Mouse (Mus musculus) central nervous system, embryonic 14 days (tissue): ENCODE measurements around the gene Defb9. TPM values are rescaled to one million over a fixed set of nuclear protein-coding genes. Genes with fewer than 3 reads are reported as not detected.

Experiments used
- polyA plus RNA-seq: library from polyadenylated mRNA; depleted of rRNA; stranded (reverse); fragments of >200 nt; gene quantifications from 2 replicates; pipeline ENCODE4 v1.2.3, GENCODE M21; 2012; rRNA removed

Gene Defb9
- polyA plus RNA-seq = not detected in 2 replicates

GRCm38 (mm10) chr8:21885321-21885720 lies at the start of gene Defb9:
TSS of gene Defb9 (minus strand) at chr8:21885421.

DNA sequence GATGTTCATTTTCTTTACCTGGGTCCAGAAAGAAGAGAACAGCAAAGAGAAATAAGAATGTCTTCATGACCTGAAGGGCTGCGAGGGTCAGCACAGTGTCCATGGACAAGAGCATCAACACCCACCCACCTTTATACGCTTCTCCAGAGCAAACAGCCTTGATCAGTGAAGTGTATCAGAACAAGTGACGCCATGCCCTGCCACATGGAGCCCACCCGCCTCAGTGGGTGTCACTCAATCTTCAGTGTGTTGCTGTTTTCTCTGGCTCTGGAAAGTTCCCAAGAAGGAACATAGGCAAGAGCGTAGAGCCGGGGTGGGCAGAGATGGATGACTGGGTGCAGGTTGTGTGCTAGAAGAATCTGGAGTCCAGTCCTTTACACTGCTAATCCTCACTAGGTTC lies 47.4 kb upstream of the Defb9 start, which contains the start of gene Defb15:
Defb15 (minus strand) TSS at position 101 of the 400 bp plus-strand sequence.

DNA sequence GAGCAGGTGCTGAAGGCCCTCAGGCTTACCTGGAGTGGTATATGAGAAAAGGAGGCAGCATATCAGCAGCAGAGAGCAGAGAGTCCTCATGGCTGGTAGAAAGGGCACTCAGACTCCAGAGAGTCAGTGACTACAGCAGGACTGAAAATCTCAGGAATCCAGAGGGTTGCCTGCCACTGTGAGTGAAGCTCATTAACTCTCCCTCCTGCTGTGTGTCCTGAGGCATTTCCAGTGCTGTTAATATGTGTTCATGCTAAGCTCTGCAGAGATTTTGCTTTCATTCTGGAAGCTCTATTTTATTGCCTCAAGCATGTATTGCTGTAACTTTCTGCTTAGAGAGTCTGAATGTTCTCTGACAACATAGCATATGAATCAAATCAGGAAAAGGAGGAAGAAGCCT lies 21.1 kb upstream of the Defb9 start, which contains the start of gene Defb11:
Defb11 (minus strand) TSS at position 123 of the 400 bp plus-strand sequence.

GRCm38 (mm10) chr8:21858586-21858985 lies 26.6 kb downstream of the Defb9 start, which contains the start of gene Defb10:
TSS of gene Defb10 (plus strand) at chr8:21858901.

Other genes starting within 250 kb of the Defb9 start
- gene Defa17, start 229.6 kb downstream of the Defb9 start, polyA plus RNA-seq = not detected in 2 replicates
- not detected in 2 replicates for gene Defa34, start 219.6 kb downstream of the Defb9 start, polyA plus RNA-seq
- not detected in 2 replicates for gene AY761184, start 181.8 kb downstream of the Defb9 start, polyA plus RNA-seq
- not detected in 2 replicates for gene Defa24, start 150.9 kb downstream of the Defb9 start, polyA plus RNA-seq
- not detected in 2 replicates for gene Defb50, start 61.9 kb downstream of the Defb9 start, polyA plus RNA-seq
- gene Defb2, start 45.5 kb downstream of the Defb9 start, polyA plus RNA-seq = not detected in 2 replicates
- gene Defb10, start 26.5 kb downstream of the Defb9 start, polyA plus RNA-seq = 0.50 TPM in 1 of 2 replicates, not detected in the other
- gene Defb11, start 21.0 kb upstream of the Defb9 start, polyA plus RNA-seq = 12.3 and 15.2 TPM in 2 replicates
- gene Defb15, start 47.3 kb upstream of the Defb9 start, polyA plus RNA-seq = not detected in 2 replicates
- not detected in 2 replicates for gene Defb35, start 52.9 kb upstream of the Defb9 start, polyA plus RNA-seq
- gene Defb13, start 61.3 kb upstream of the Defb9 start, polyA plus RNA-seq = not detected in 2 replicates
- not detected in 2 replicates for gene Fam90a1a, start 73.3 kb upstream of the Defb9 start, polyA plus RNA-seq
- gene Ccdc70, start 84.4 kb upstream of the Defb9 start, polyA plus RNA-seq = not detected in 2 replicates
- gene Atp7b, start 174.9 kb upstream of the Defb9 start, polyA plus RNA-seq = 2.2 TPM in 2 replicates
- gene Alg11, start 175.3 kb upstream of the Defb9 start, polyA plus RNA-seq = 9.7 TPM in 2 replicates
- gene Nek5, start 239.6 kb upstream of the Defb9 start, polyA plus RNA-seq = 0.74 and 0.86 TPM in 2 replicates